Mouse (Mus musculus): ENCODE measurements around the gene Haspin. TPM values are rescaled to one million over a fixed set of nuclear protein-coding genes. Genes with fewer than 3 reads are reported as not detected.

Haspin gene
- polyA plus RNA-seq (2021): 8.8 TPM

GRCm38 (mm10) chr11:73137591-73138501 is at the start of gene Haspin:
Haspin (minus strand) TSS chr11:73138294.
- ChIA-PET CTCF (interaction anchor here (0.7 to 1.7 kb wide), 7 partner anchors 10 to 83 kb away, joined by 3 to 15 read pairs (median 4); partner anchors contain the start of gene P2rx5), POLR2A (interaction anchor here (0.6 kb wide), 1 partner anchor 31 kb away, joined by 3 read pairs; no protein-coding TSS in a partner anchor)
- in situ Hi-C loops (cut with MboI; ENCODE audit: low pct_unique_long_range_greater_than_20kb): loop anchor here (5.0 kb wide), 1 partner anchor 144 kb away; no protein-coding TSS in a partner anchor
- ATAC-seq: peak; percentile 95
- peak; percentile 100 for TF ChIP-seq CTCF (IDR thresholded peaks at IDR 0.05)
- H3K27me3 ChIP-seq: no peaks in the 10 kb centered on the region
- peak; percentile 48 for DNase-seq (ENCODE audit: low read depth, low spot score)

- ATAC-seq: no peak
These were observed 49.1 kb upstream of the Haspin start for GRCm38 (mm10) chr11:73187231-73187630.

GRCm38 (mm10) chr11:73185872-73186615 is 48.0 kb upstream of the Haspin start:
- DNase-seq (ENCODE audit: low read depth, low spot score) (no peak), ATAC-seq (no peak)
- POLR2A ChIA-PET: interaction anchor here (1.0 kb wide), 1 partner anchor 14 kb away, joined by 3 read pairs; no protein-coding TSS in a partner anchor
- in situ Hi-C loops (cut with MboI; ENCODE audit: low pct_unique_long_range_greater_than_20kb): no loop called here
- TF ChIP-seq CTCF (IDR thresholded peaks at IDR 0.05): no peak
- H3K27me3 ChIP-seq: no peaks in the 10 kb centered on the region
- CTCF ChIA-PET: no interaction called here

More at GRCm38 (mm10) chr11:73187231-73187630, 49.1 kb upstream of the Haspin start:
- no peaks in the 10 kb centered on the region for H3K27me3 ChIP-seq
- no peak for DNase-seq (ENCODE audit: low read depth, low spot score)
- ChIA-PET CTCF (interaction anchor here (0.9 to 3.4 kb wide), 3 partner anchors 8 to 21 kb away, joined by 4 to 9 read pairs (median 5); partner anchors contain the start of gene Ctns), POLR2A (interaction anchor here (1.4 kb wide), 1 partner anchor 11 kb away, joined by 7 read pairs; the partner anchor contains the start of genes Ctns and Shpk)
- in situ Hi-C loops (cut with MboI; ENCODE audit: low pct_unique_long_range_greater_than_20kb): no loop called here
- TF ChIP-seq CTCF (IDR thresholded peaks at IDR 0.05): no peak

GRCm38 (mm10) chr11:73177895-73178294 is 39.8 kb upstream of the Haspin start:
- CTCF ChIA-PET: interaction anchor here (1.0 to 2.2 kb wide), 9 partner anchors 10 to 104 kb away, joined by 3 to 9 read pairs (median 4); partner anchors contain the start of genes Ctns, Haspin and Shpk
- H3K27me3 ChIP-seq: no peaks in the 10 kb centered on the region
- DNase-seq (ENCODE audit: low read depth, low spot score) (no peak), ATAC-seq (no peak)
- POLR2A ChIA-PET: interaction anchor here (0.6 to 1.3 kb wide), 5 partner anchors 17 to 932 kb away, joined by 3 to 5 read pairs (median 3); partner anchors contain the start of gene Shpk
- in situ Hi-C loops (cut with MboI; ENCODE audit: low pct_unique_long_range_greater_than_20kb): no loop called here
- TF ChIP-seq CTCF (IDR thresholded peaks at IDR 0.05): no peak

- no peak for TF ChIP-seq CTCF (IDR thresholded peaks at IDR 0.05)
- ChIA-PET POLR2A (interaction anchor here (0.6 to 1.3 kb wide), 5 partner anchors 17 to 931 kb away, joined by 3 to 5 read pairs (median 3); partner anchors contain the start of gene Shpk), CTCF (interaction anchor here (1.1 to 2.2 kb wide), 5 partner anchors 10 to 39 kb away, joined by 3 to 9 read pairs (median 4); partner anchors contain the start of genes Ctns, Haspin and Shpk)
- ATAC-seq (peak; percentile 88), DNase-seq (ENCODE audit: low read depth, low spot score) (no peak)
- in situ Hi-C loops (cut with MboI; ENCODE audit: low pct_unique_long_range_greater_than_20kb): no loop called here
- H3K27me3 ChIP-seq: no peaks in the 10 kb centered on the region
These were observed 39.4 kb upstream of the Haspin start for GRCm38 (mm10) chr11:73177509-73177875.

GRCm38 (mm10) chr11:73176608-73177508 is 38.8 kb upstream of the Haspin start, which contains the start of the genes Emc6 and Tax1bp3:
Emc6 (minus strand) TSS chr11:73177037.
Tax1bp3 (plus strand) TSS chr11:73177083.
- in situ Hi-C loops (cut with MboI; ENCODE audit: low pct_unique_long_range_greater_than_20kb): no loop called here
- no peak for TF ChIP-seq CTCF (IDR thresholded peaks at IDR 0.05)
- ATAC-seq (peak; percentile 97), DNase-seq (ENCODE audit: low read depth, low spot score) (peak; percentile 83)
- ChIA-PET CTCF (interaction anchor here (1.3 kb wide), 1 partner anchor 9 kb away, joined by 3 read pairs; no protein-coding TSS in a partner anchor), POLR2A (interaction anchor here (0.9 to 1.1 kb wide), 3 partner anchors 11 to 19 kb away, joined by 3 read pairs; partner anchors contain the start of gene P2rx5)
- H3K27me3 ChIP-seq: no peaks in the 10 kb centered on the region

GRCm38 (mm10) chr11:73176186-73176585 is 38.1 kb upstream of the Haspin start:
- no peak for TF ChIP-seq CTCF (IDR thresholded peaks at IDR 0.05)
- POLR2A ChIA-PET: interaction anchor here (1.0 to 1.1 kb wide), 2 partner anchors 12 to 16 kb away, joined by 3 read pairs; partner anchors contain the start of gene P2rx5
- no peaks in the 10 kb centered on the region for H3K27me3 ChIP-seq
- CTCF ChIA-PET: interaction anchor here (1.4 to 1.6 kb wide), 2 partner anchors 12 to 17 kb away, joined by 3 read pairs; no protein-coding TSS in a partner anchor
- DNase-seq (ENCODE audit: low read depth, low spot score) (no peak), ATAC-seq (no peak)
- in situ Hi-C loops (cut with MboI; ENCODE audit: low pct_unique_long_range_greater_than_20kb): no loop called here

GRCm38 (mm10) chr11:73175612-73176011 is 37.5 kb upstream of the Haspin start:
- POLR2A ChIA-PET: interaction anchor here (1.1 kb wide), 1 partner anchor 12 kb away, joined by 3 read pairs; no protein-coding TSS in a partner anchor
- in situ Hi-C loops (cut with MboI; ENCODE audit: low pct_unique_long_range_greater_than_20kb): no loop called here
- DNase-seq (ENCODE audit: low read depth, low spot score): no peak
- CTCF ChIA-PET: interaction anchor here (1.2 to 1.6 kb wide), 3 partner anchors 12 to 106 kb away, joined by 3 read pairs; no protein-coding TSS in a partner anchor
- peak; percentile 6 for ATAC-seq
- TF ChIP-seq CTCF (IDR thresholded peaks at IDR 0.05): no peak
- H3K27me3 ChIP-seq: no peaks in the 10 kb centered on the region

GRCm38 (mm10) chr11:73172186-73172585 is 34.1 kb upstream of the Haspin start:
- ChIA-PET POLR2A (interaction anchor here (1.0 kb wide), 1 partner anchor 13 kb away, joined by 3 read pairs; no protein-coding TSS in a partner anchor), CTCF (interaction anchor here (1.2 kb wide), 1 partner anchor 12 kb away, joined by 4 read pairs; the partner anchor contains the start of gene P2rx5)
- no peaks in the 10 kb centered on the region for H3K27me3 ChIP-seq
- in situ Hi-C loops (cut with MboI; ENCODE audit: low pct_unique_long_range_greater_than_20kb): no loop called here
- DNase-seq (ENCODE audit: low read depth, low spot score) (no peak), ATAC-seq (no peak)
- TF ChIP-seq CTCF (IDR thresholded peaks at IDR 0.05): no peak

Data from Patski (cell line).